8 mouse cellular contexts compared by ENCODE assay signal in the genomic region with DNA sequence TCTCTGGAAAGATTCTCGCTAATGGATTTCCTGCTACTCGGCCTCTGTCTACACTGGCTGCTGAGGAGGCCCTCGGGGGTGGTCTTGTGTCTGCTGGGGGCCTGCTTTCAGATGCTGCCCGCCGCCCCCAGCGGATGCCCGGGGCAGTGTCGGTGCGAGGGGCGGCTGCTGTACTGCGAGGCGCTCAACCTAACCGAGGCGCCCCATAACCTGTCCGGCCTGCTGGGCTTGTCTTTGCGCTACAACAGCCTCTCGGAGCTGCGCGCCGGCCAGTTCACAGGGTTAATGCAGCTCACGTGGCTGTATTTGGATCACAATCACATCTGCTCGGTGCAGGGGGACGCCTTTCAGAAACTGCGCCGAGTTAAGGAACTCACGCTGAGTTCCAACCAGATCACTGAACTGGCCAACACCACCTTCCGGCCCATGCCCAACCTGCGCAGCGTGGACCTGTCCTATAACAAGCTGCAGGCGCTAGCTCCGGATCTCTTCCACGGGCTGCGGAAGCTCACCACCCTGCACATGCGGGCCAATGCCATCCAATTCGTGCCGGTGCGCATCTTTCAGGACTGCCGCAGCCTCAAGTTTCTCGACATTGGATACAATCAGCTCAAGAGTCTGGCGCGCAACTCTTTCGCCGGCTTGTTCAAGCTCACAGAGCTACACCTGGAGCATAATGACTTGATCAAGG. TPM values are rescaled to one million over a fixed set of nuclear protein-coding genes. Genes with fewer than 3 reads are reported as not detected.
DNase-seq lines count a peak whose midpoint lies in the region; ATAC-seq and TF ChIP-seq lines count a peak whose summit lies in the region.

No protein-coding gene starts in this region.

- no peak for TF ChIP-seq EP300 in heart, postnatal 0 days (IDR thresholded peaks at IDR 0.05; ENCODE audit: low read depth)

- H3K27ac ChIP-seq in heart, postnatal 0 days (ENCODE audit: low read depth), result no peak overlapping the region
- H3K27ac ChIP-seq in left cerebral cortex, adult 2 months, result peak overlapping the region; percentile 95
- peak overlapping the region; percentile 32; the same call in 1 of the 2 replicates for H3K27ac ChIP-seq in neural tube, embryonic 12.5 days

- intact Hi-C loops in heart, postnatal 10 days (cut with DNase I), result no loop called here
- intact Hi-C loops in left cerebral cortex, adult 2 months (cut with DNase I), result loop anchor here (5.0 to 10.0 kb wide), 3 partner anchors 201 to 489 kb away; no protein-coding TSS in a partner anchor

- TF ChIP-seq CTCF in heart, postnatal 0 days (IDR thresholded peaks at IDR 0.05; ENCODE audit: low read depth), result no peak
- TF ChIP-seq CTCF in left cerebral cortex, adult 2 months (IDR thresholded peaks at IDR 0.05), result peak; percentile 32

- no peaks in the 10 kb centered on the region for H3K4me1 ChIP-seq in heart, postnatal 0 days (ENCODE audit: control insufficient read depth, insufficient read depth)
- H3K4me1 ChIP-seq in neural tube, embryonic 12.5 days, result peaks cover 16% of the 10 kb centered on the region

- no peak overlapping the region for H3K9ac ChIP-seq in heart, postnatal 0 days (replicated peaks; ENCODE audit: low read depth, low read length)
- peak overlapping the region; percentile 69 for H3K9ac ChIP-seq in neural tube, embryonic 12.5 days

- H3K4me3 ChIP-seq in heart, postnatal 0 days (ENCODE audit: low read depth, low read length), result peak overlapping the region; percentile 52
- H3K4me3 ChIP-seq in left cerebral cortex, adult 2 months, result peak overlapping the region; percentile 74
- H3K4me3 ChIP-seq in neural tube, embryonic 12.5 days, result peak overlapping the region; percentile 54

- WGBS in heart, postnatal 0 days, result 1% methylated on average over 43 of the region's 43 CpGs
- under 1% methylated on average over 43 of the region's 43 CpGs for WGBS in neural tube, embryonic 12.5 days

- no peak for ATAC-seq in heart, postnatal 0 days (ENCODE audit: insufficient read depth, low read depth)
- ATAC-seq in frontal cortex, adult (ENCODE audit: low TSS enrichment), result peak; percentile 14
- ATAC-seq in neural tube, embryonic 12.5 days (ENCODE audit: low FRiP score, low read depth), result peak; percentile 71

- peak overlapping the region; percentile 77 for H3K4me2 ChIP-seq in heart, postnatal 0 days (ENCODE audit: low read depth, low read length)
- H3K4me2 ChIP-seq in neural tube, embryonic 12.5 days (replicated peaks), result peak overlapping the region; percentile 94

- no peaks in the 10 kb centered on the region for H3K9me3 ChIP-seq in heart, postnatal 0 days (replicated peaks; ENCODE audit: control insufficient read depth, low read length)
- H3K9me3 ChIP-seq in neural tube, embryonic 12.5 days, result no peaks in the 10 kb centered on the region

- H3K36me3 ChIP-seq in heart, postnatal 0 days (replicated peaks; ENCODE audit: control insufficient read depth, insufficient read depth, low read length), result no peaks in the 10 kb centered on the region
- H3K36me3 ChIP-seq in neural tube, embryonic 12.5 days, result no peaks in the 10 kb centered on the region

- H3K27me3 ChIP-seq in heart, postnatal 0 days (ENCODE audit: control insufficient read depth, insufficient read depth, low read length), result peaks cover 51% of the 10 kb centered on the region
- H3K27me3 ChIP-seq in neural tube, embryonic 12.5 days (replicated peaks), result peaks cover 12% of the 10 kb centered on the region

- no peak for DNase-seq in heart, postnatal 0 days (ENCODE audit: low spot score)
- no peak for DNase-seq in heart, postnatal 10 days
- DNase-seq in cerebellum, postnatal 10 days, result peak; percentile 62 to 65
- DNase-seq in left cerebral cortex, adult 2 months (ENCODE audit: extremely low spot score in 1 of 2, low spot score in 2 of 2), result peak; percentile 56 to 61
- no peak for DNase-seq in c-Kit-positive CD71-positive TER-119-positive erythroid progenitor cells, embryonic 14.5 days (ENCODE audit: low spot score)
- no peak for DNase-seq in thymus, postnatal 0 days (ENCODE audit: low spot score)

RNA-seq across cellular contexts. Expression of a gene that starts 1.2 kb away (rescaled TPM):
- 0.23 TPM in 1 of 2 replicates, not detected in the other for total RNA-seq in heart, postnatal 0 days (2014; rRNA removed; ENCODE audit: low replicate concordance)
- polyA plus RNA-seq in heart, postnatal 0 days (2015; fragmentation: Nextera tagmentation; extraction: Ambion mirVana), result 0.16 and 0.23 TPM in 2 replicates
- under 1 TPM in 1 of 2 experiments, not detected in 1; 0.27 TPM for total RNA-seq in heart, postnatal 10 days (2021)
- total RNA-seq in left cerebral cortex, adult 2 months (2021), result 10 to 100 TPM; 65.4 to 66.5 TPM
- polyA plus RNA-seq in neural tube, embryonic 12.5 days (2016; fragmentation: Nextera tagmentation; extraction: Ambion mirVana), result 21.5 and 24.8 TPM in 2 replicates
- polyA plus RNA-seq in thymus, postnatal 0 days (2015; fragmentation: Nextera tagmentation; extraction: Ambion mirVana), result 0.10 and 0.14 TPM in 2 replicates

Comparison
In these comparisons a context has a peak if more than half of its experiments do, and no peak if none do; other contexts are left out.
1. DNase-seq: peak in cerebellum, postnatal 10 days (2 of 2) and left cerebral cortex, adult 2 months (2 of 2); none in heart, postnatal 0 days (single experiment), heart, postnatal 10 days (0 of 2), c-Kit-positive CD71-positive TER-119-positive erythroid progenitor cells, embryonic 14.5 days (single experiment) and thymus, postnatal 0 days (single experiment).
2. RNA of a gene that starts 1.2 kb away (total RNA-seq): 65.4 to 66.5 TPM in left cerebral cortex, adult 2 months; 0.27 TPM in heart, postnatal 10 days and 0.23 TPM in heart, postnatal 0 days; every median in the first group is over 10 times any median in the second.
3. Peak in every context shown above with its lines, with median percentiles within 50 percentile points of each other: H3K4me3 ChIP-seq.